Mouse (Mus musculus): ENCODE results near the gene Acnat1.
"Not testable (repeated sequence)": the region's sequence is repeated elsewhere in the genome, so short reads cannot be mapped to it uniquely, and the experiment has no call there.

The Acnat1 gene

GRCm38 (mm10) chr4:49456171-49456570 is 17.5 kb downstream of the Acnat1 start:
- no peak for DNase-seq (ENCODE audit: low spot score)

- DNase-seq (ENCODE audit: low spot score), result no peak
These were observed 21.7 kb downstream of the Acnat1 start for GRCm38 (mm10) chr4:49451848-49452551.

GRCm38 (mm10) chr4:49451133-49451847 is 22.4 kb downstream of the Acnat1 start:
- not testable (repeated sequence) for DNase-seq (ENCODE audit: low spot score)

GRCm38 (mm10) chr4:49436968-49437367 is 36.7 kb downstream of the Acnat1 start:
- DNase-seq (ENCODE audit: low spot score), result not testable (repeated sequence)

DNA sequence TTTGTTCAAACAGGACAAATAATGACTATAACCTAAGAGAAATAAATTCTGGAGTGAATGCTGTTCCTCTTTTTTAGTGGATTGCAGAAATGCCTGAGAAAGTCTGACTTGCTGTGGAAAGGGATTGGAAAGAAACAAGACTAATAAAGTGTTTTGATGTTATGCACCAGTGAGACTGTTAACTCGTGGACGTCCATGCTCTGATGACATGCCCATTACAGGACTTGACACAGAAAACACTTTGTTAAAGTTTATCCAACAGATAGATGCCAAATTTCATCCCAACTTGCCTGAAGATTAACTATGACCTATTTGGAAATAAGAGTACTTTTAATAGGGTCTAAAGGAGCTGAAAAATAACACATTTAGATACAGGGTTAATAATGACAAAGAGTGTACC is 63.6 kb downstream of the Acnat1 start:
- DNase-seq (ENCODE audit: low spot score), result not testable (repeated sequence)

- not testable (repeated sequence) for DNase-seq (ENCODE audit: low spot score)
These were observed 65.8 kb downstream of the Acnat1 start, which contains the start of gene Acnat2 for GRCm38 (mm10) chr4:49407957-49408356. Gene Acnat2 (minus strand): TSS chr4:49408151.
